Mouse (Mus musculus) hindbrain, embryonic 15.5 days (tissue): ENCODE measurements at regions not wholly inside any gene's neighbourhood (a gene's known extent, or its start where the extent isn't known, plus 50 kb on each side); places are given as distances from the start of the nearest gene placed in this dataset.
"Not testable (repeated sequence)": the region's sequence is repeated elsewhere in the genome, so short reads cannot be mapped to it uniquely, and the experiment has no call there.

ENCODE experiments used
- ATAC-seq: fragments of 200-750 bp; cut with Nextera tagmentation; 2 replicates; pipeline ENCODE4 v1.8.0; 2017; ENCODE audit warnings: low read depth, moderate number of reproducible peaks, moderate TSS enrichment; ENCODE audit not compliant: low FRiP score
- H3K27ac ChIP-seq: fragments of 300-500 bp; sonication (generic); replicated peaks from 2 replicates; pipeline ENCODE4 v1.5.1; 2015; ENCODE audit warnings: mild to moderate bottlenecking, inconsistent platforms
- H3K27me3 ChIP-seq: fragments of 300-500 bp; sonication (generic); 2 replicates; pipeline ENCODE4 v1.6.1; 2015; ENCODE audit warnings: control low read depth, inconsistent platforms
- H3K36me3 ChIP-seq: fragments of 300-500 bp; sonication (generic); 2 replicates; pipeline ENCODE4 v1.6.1; 2015; ENCODE audit warnings: control low read depth, inconsistent platforms
- H3K4me1 ChIP-seq: fragments of 300-500 bp; sonication (generic); replicated peaks from 2 replicates; pipeline ENCODE4 v1.6.1; 2015; ENCODE audit warnings: control low read depth, inconsistent platforms
- H3K4me2 ChIP-seq: fragments of 300-500 bp; sonication (generic); 2 replicates; pipeline ENCODE4 v1.6.1; 2015; ENCODE audit warnings: moderate library complexity, mild to moderate bottlenecking, inconsistent platforms
- H3K4me3 ChIP-seq: fragments of 300-500 bp; sonication (generic); 2 replicates; pipeline ENCODE4 v1.5.1; 2015; ENCODE audit warnings: mild to moderate bottlenecking, inconsistent platforms
- H3K9ac ChIP-seq: fragments of 300-500 bp; sonication (generic); 2 replicates; pipeline ENCODE4 v1.6.1; 2015; ENCODE audit warnings: inconsistent platforms
- H3K9me3 ChIP-seq: fragments of 300-500 bp; sonication (generic); 2 replicates; pipeline ENCODE4 v1.6.1; 2016; ENCODE audit warnings: control low read depth, inconsistent platforms
- whole genome bisulfite sequencing: fragments of 180-500 bp; shearing (Covaris S2); methylation state at CpG from one replicate; pipeline ENCODE4 v1.1.7; 2015; 5-methylcytosine and 5-hydroxymethylcytosine counted together

- WGBS, result 58% methylated on average over 4 of the region's 4 CpGs
- Histone ChIP-seq H3K36me3 (no peaks in the 10 kb centered on the region), H3K4me2 (no peak overlapping the region), H3K9me3 (no peaks in the 10 kb centered on the region), H3K4me1 (no peaks in the 10 kb centered on the region), H3K9ac (no peak overlapping the region), H3K27me3 (no peaks in the 10 kb centered on the region), H3K27ac (no peak overlapping the region), H3K4me3 (no peak overlapping the region)
- no peak for ATAC-seq
Measured at GRCm38 (mm10) chr3:83516614-83517013, 249.5 kb upstream of the Sfrp2 start.

GRCm38 (mm10) chr3:83517914-83518635 lies 248.0 kb upstream of the Sfrp2 start:
- no peaks in the 10 kb centered on the region for H3K4me1 ChIP-seq
- no peaks in the 10 kb centered on the region for H3K9me3 ChIP-seq
- H3K9ac ChIP-seq, result no peak overlapping the region
- WGBS, result 56% methylated on average over 6 of the region's 6 CpGs
- no peaks in the 10 kb centered on the region for H3K27me3 ChIP-seq
- no peak overlapping the region for H3K27ac ChIP-seq
- ATAC-seq, result no peak
- no peaks in the 10 kb centered on the region for H3K36me3 ChIP-seq
- H3K4me3 ChIP-seq, result no peak overlapping the region
- H3K4me2 ChIP-seq, result no peak overlapping the region

- Histone ChIP-seq H3K9me3 (no peaks in the 10 kb centered on the region), H3K27me3 (no peaks in the 10 kb centered on the region), H3K36me3 (no peaks in the 10 kb centered on the region), H3K4me1 (no peaks in the 10 kb centered on the region), H3K9ac (no peak overlapping the region), H3K4me2 (no peak overlapping the region), H3K27ac (no peak overlapping the region), H3K4me3 (no peak overlapping the region)
- no peak for ATAC-seq
- 74% methylated on average over 4 of the region's 4 CpGs for WGBS
Measured at GRCm38 (mm10) chr3:83530243-83530847, 235.8 kb upstream of the Sfrp2 start.

GRCm38 (mm10) chr3:83536624-83537023 lies 229.5 kb upstream of the Sfrp2 start:
- 78% methylated on average over 5 of the region's 5 CpGs for WGBS
- not testable (repeated sequence) for ATAC-seq, H3K4me3 ChIP-seq

GRCm38 (mm10) chr3:83537231-83537630 lies 228.9 kb upstream of the Sfrp2 start:
- 78% methylated on average over 4 of the region's 4 CpGs for WGBS
- Histone ChIP-seq H3K4me1 (no peaks in the 10 kb centered on the region), H3K27me3 (no peaks in the 10 kb centered on the region)

More at GRCm38 (mm10) chr3:83536624-83537023, 229.5 kb upstream of the Sfrp2 start:
- not testable (repeated sequence) for H3K36me3 ChIP-seq, H3K4me1 ChIP-seq, H3K27ac ChIP-seq, H3K27me3 ChIP-seq, H3K9me3 ChIP-seq, H3K9ac ChIP-seq, H3K4me2 ChIP-seq

GRCm38 (mm10) chr3:83537711-83538110 lies 228.4 kb upstream of the Sfrp2 start:
- WGBS, result 74% methylated on average over 7 of the region's 7 CpGs
- no peaks in the 10 kb centered on the region for H3K36me3 ChIP-seq
- no peak for ATAC-seq
- H3K9ac ChIP-seq, result no peak overlapping the region
- H3K4me2 ChIP-seq, result no peak overlapping the region
- no peak overlapping the region for H3K4me3 ChIP-seq
- H3K27me3 ChIP-seq, result no peaks in the 10 kb centered on the region
- H3K27ac ChIP-seq, result no peak overlapping the region
- no peaks in the 10 kb centered on the region for H3K4me1 ChIP-seq
- H3K9me3 ChIP-seq, result no peaks in the 10 kb centered on the region

More at GRCm38 (mm10) chr3:83537231-83537630, 228.9 kb upstream of the Sfrp2 start:
- Histone ChIP-seq H3K9ac (no peak overlapping the region), H3K27ac (no peak overlapping the region), H3K4me3 (no peak overlapping the region), H3K9me3 (no peaks in the 10 kb centered on the region), H3K4me2 (no peak overlapping the region), H3K36me3 (no peaks in the 10 kb centered on the region)
- no peak for ATAC-seq

GRCm38 (mm10) chr3:83538898-83539297 lies 227.2 kb upstream of the Sfrp2 start:
- no peak overlapping the region for H3K4me2 ChIP-seq
- 79% methylated on average over 2 of the region's 2 CpGs for WGBS
- H3K36me3 ChIP-seq, result no peaks in the 10 kb centered on the region
- H3K27ac ChIP-seq, result no peak overlapping the region
- ATAC-seq, result no peak
- H3K4me3 ChIP-seq, result no peak overlapping the region
- H3K4me1 ChIP-seq, result no peaks in the 10 kb centered on the region
- no peaks in the 10 kb centered on the region for H3K27me3 ChIP-seq
- H3K9ac ChIP-seq, result no peak overlapping the region
- no peaks in the 10 kb centered on the region for H3K9me3 ChIP-seq

- Histone ChIP-seq H3K4me2 (no peak overlapping the region), H3K9ac (no peak overlapping the region), H3K9me3 (no peaks in the 10 kb centered on the region), H3K27ac (no peak overlapping the region), H3K4me3 (no peak overlapping the region), H3K27me3 (no peaks in the 10 kb centered on the region), H3K36me3 (no peaks in the 10 kb centered on the region), H3K4me1 (no peaks in the 10 kb centered on the region)
- WGBS, result 71% methylated on average over 11 of the region's 11 CpGs
- no peak for ATAC-seq
Measured at GRCm38 (mm10) chr3:83540997-83541932, 224.9 kb upstream of the Sfrp2 start.

DNA sequence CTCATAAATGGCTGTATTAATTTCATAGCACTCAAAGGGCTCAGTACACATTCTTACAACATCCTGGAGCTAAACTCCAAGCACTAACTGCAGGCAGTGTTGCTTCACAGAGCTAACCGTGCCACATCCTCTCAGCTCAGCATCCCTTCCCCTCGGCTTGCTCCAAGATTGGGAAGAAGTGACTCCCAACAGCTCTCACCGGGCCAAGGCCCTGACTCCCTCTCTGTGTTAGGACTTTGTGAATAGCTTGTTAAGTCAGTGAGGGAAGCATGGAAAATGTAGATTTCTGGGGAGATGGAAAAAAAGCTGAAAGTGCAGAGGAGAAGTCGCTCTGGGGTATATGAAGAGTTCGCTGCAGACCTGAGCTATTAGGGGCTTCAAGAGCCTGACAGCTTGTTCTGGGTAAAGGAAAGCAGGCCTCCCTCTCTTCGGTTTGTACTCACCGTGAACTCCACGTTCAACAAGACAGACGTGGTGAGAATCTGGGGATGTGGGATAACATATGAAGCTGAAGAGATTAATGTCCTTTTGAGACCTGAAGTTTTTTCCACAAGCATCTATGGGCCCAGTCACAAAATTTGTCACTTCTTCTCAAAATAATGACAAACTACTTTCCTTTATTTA lies 213.5 kb upstream of the Sfrp2 start:
- Histone ChIP-seq H3K27me3 (no peaks in the 10 kb centered on the region), H3K4me2 (no peak overlapping the region), H3K36me3 (no peaks in the 10 kb centered on the region), H3K4me3 (no peak overlapping the region), H3K9me3 (no peaks in the 10 kb centered on the region), H3K9ac (no peak overlapping the region), H3K27ac (no peak overlapping the region), H3K4me1 (no peaks in the 10 kb centered on the region)
- WGBS, result 91% methylated on average over 9 of the region's 9 CpGs
- ATAC-seq, result no peak

DNA sequence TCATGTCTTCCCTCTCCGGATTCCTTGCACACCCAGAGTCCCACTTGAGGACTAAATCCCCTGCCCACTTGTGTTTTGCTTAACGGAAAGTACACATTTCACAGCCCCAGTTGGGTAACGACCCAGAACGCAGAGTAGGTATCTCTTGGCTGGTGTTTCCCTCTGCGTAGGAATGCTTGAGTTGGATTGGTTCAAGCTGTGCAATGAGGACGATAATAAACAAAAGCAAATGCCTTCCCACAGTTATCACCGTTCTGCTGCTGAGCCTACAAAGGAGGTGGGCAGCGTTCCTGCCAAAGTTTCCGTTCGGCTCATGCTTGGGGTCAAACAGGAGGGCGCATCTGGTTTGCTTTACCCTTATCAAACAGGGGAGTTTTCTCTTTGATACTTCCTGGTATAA lies 212.3 kb upstream of the Sfrp2 start:
- H3K4me3 ChIP-seq, result no peak overlapping the region
- no peak overlapping the region for H3K4me2 ChIP-seq
- no peak for ATAC-seq
- no peak overlapping the region for H3K9ac ChIP-seq
- no peak overlapping the region for H3K27ac ChIP-seq
- H3K36me3 ChIP-seq, result no peaks in the 10 kb centered on the region
- H3K4me1 ChIP-seq, result no peaks in the 10 kb centered on the region
- no peaks in the 10 kb centered on the region for H3K27me3 ChIP-seq
- no peaks in the 10 kb centered on the region for H3K9me3 ChIP-seq
- 71% methylated on average over 11 of the region's 11 CpGs for WGBS

- Histone ChIP-seq H3K4me3 (no peak overlapping the region), H3K27ac (no peak overlapping the region), H3K4me1 (no peaks in the 10 kb centered on the region), H3K36me3 (no peaks in the 10 kb centered on the region), H3K9me3 (no peaks in the 10 kb centered on the region), H3K4me2 (no peak overlapping the region), H3K27me3 (no peaks in the 10 kb centered on the region), H3K9ac (no peak overlapping the region)
- 83% methylated on average over 10 of the region's 10 CpGs for WGBS
- no peak for ATAC-seq
Measured at GRCm38 (mm10) chr3:83556788-83557515, 209.2 kb upstream of the Sfrp2 start.
